Mouse (Mus musculus) liver, embryonic 15.5 days (tissue): ENCODE measurements around the gene Ell. TPM values are rescaled to one million over a fixed set of nuclear protein-coding genes. Genes with fewer than 3 reads are reported as not detected.
A peak's percentile ranks its signal among the peaks of the same experiment; 100 is the strongest.

ENCODE experiments used
- ATAC-seq: fragments of 200-750 bp; cut with Nextera tagmentation; 2 replicates; pipeline ENCODE4 v1.8.0; 2017; ENCODE audit warnings: moderate number of reproducible peaks, mild to moderate bottlenecking, moderate library complexity; ENCODE audit not compliant: insufficient read depth
- H3K27ac ChIP-seq: fragments of 300-500 bp; sonication (generic); replicated peaks from 2 replicates; pipeline ENCODE4 v1.5.1; 2015; ENCODE audit warnings: mild to moderate bottlenecking, inconsistent platforms
- H3K27me3 ChIP-seq: fragments of 300-500 bp; sonication (generic); 2 replicates; pipeline ENCODE4 v1.6.1; 2015; ENCODE audit warnings: mild to moderate bottlenecking, inconsistent platforms
- H3K36me3 ChIP-seq: fragments of 300-500 bp; sonication (generic); replicated peaks from 2 replicates; pipeline ENCODE4 v1.6.1; 2015; ENCODE audit warnings: moderate library complexity, mild to moderate bottlenecking, inconsistent platforms
- H3K4me1 ChIP-seq: fragments of 300-500 bp; sonication (generic); replicated peaks from 2 replicates; pipeline ENCODE4 v1.6.1; 2015; ENCODE audit warnings: inconsistent platforms
- H3K4me2 ChIP-seq: fragments of 300-500 bp; sonication (generic); 2 replicates; pipeline ENCODE4 v1.6.1; 2015; ENCODE audit warnings: moderate library complexity, mild to moderate bottlenecking, inconsistent platforms
- H3K4me3 ChIP-seq: fragments of 300-500 bp; sonication (generic); replicated peaks from 2 replicates; pipeline ENCODE4 v1.5.1; 2015; ENCODE audit warnings: mild to moderate bottlenecking, inconsistent platforms
- H3K9ac ChIP-seq: fragments of 300-500 bp; sonication (generic); 2 replicates; pipeline ENCODE4 v1.6.1; 2015; ENCODE audit warnings: moderate library complexity, mild to moderate bottlenecking, inconsistent platforms
- H3K9me3 ChIP-seq: fragments of 300-500 bp; sonication (generic); replicated peaks from 2 replicates; pipeline ENCODE4 v1.6.1; 2016; ENCODE audit warnings: inconsistent platforms
- WGBS: fragments of 180-500 bp; shearing (Covaris S2); methylation state at CpG from one replicate; pipeline ENCODE4 v1.1.7; 2015; ENCODE audit warnings: mixed read lengths; ENCODE audit not compliant: insufficient replicate concordance; 5-methylcytosine and 5-hydroxymethylcytosine counted together
- polyA plus RNA-seq: library from polyadenylated mRNA; unstranded; fragments of >200 nt; fragmentation: Nextera tagmentation; extraction: Ambion mirVana; gene quantifications from 2 replicates; pipeline ENCODE4 v1.2.1, GENCODE M21; 2015

The Ell gene
- polyA plus RNA-seq, 1 experiment from 2014 or later = 11.8 TPM

GRCm38 (mm10) chr8:70600473-70601270, 61.4 kb downstream of the Ell start:
- no peak for ATAC-seq
- 32% methylated on average over 10 of the region's 10 CpGs for WGBS

GRCm38 (mm10) chr8:70601271-70601649, 62.0 kb downstream of the Ell start:
- Histone ChIP-seq H3K9ac (no peak overlapping the region), H3K4me2 (peak overlapping the region; percentile 56), H3K36me3 (peaks cover 29% of the 10 kb centered on the region), H3K9me3 (no peaks in the 10 kb centered on the region), H3K27me3 (no peaks in the 10 kb centered on the region), H3K27ac (peak overlapping the region; percentile 42), H3K4me1 (peaks cover 80% of the 10 kb centered on the region), H3K4me3 (peak overlapping the region; percentile 24)
- 3% methylated on average over 26 of the region's 26 CpGs for WGBS
- ATAC-seq = peak; percentile 58

More at GRCm38 (mm10) chr8:70600473-70601270, 61.4 kb downstream of the Ell start:
- Histone ChIP-seq H3K4me3 (peak overlapping the region; percentile 24), H3K4me2 (peak overlapping the region; percentile 56), H3K9me3 (no peaks in the 10 kb centered on the region), H3K9ac (peak overlapping the region; percentile 26; the same call in 1 of the 2 replicates), H3K36me3 (peaks cover 35% of the 10 kb centered on the region), H3K4me1 (peaks cover 80% of the 10 kb centered on the region), H3K27ac (peak overlapping the region; percentile 42), H3K27me3 (no peaks in the 10 kb centered on the region)

- peaks cover 82% of the 10 kb centered on the region for H3K4me1 ChIP-seq
- H3K36me3 ChIP-seq = peaks cover 25% of the 10 kb centered on the region
- H3K27me3 ChIP-seq = no peaks in the 10 kb centered on the region
- no peak overlapping the region for H3K4me3 ChIP-seq
- WGBS = 77% methylated on average over 13 of the region's 13 CpGs
- no peak overlapping the region for H3K4me2 ChIP-seq
- no peaks in the 10 kb centered on the region for H3K9me3 ChIP-seq
- no peak for ATAC-seq
- H3K27ac ChIP-seq = no peak overlapping the region
- H3K9ac ChIP-seq = no peak overlapping the region
Measured at GRCm38 (mm10) chr8:70602139-70602811, 63.0 kb downstream of the Ell start.

DNA sequence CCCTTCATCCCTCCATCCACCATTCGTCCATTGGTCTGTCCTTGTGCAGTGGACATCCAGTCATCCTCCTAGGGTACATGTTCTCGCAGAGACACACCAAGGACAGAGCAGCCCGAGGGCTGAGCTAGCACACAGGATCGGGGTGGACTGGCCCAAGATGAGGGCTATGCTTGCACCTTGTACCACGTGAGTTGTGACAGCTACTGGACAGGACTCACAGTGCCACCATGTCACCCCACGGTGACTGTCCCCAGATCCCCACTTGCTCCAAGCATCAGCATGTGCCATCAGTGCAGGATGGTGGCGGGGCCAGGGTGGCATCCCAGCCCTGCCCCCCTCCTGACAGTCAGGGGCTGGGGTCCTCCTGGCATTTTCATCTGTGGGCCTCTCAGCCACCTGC, 65.3 kb downstream of the Ell start:
- Histone ChIP-seq H3K4me1 (peaks cover 82% of the 10 kb centered on the region), H3K9me3 (no peaks in the 10 kb centered on the region), H3K9ac (no peak overlapping the region), H3K27me3 (peaks cover 12% of the 10 kb centered on the region), H3K36me3 (peaks cover 9% of the 10 kb centered on the region), H3K4me3 (no peak overlapping the region), H3K4me2 (no peak overlapping the region), H3K27ac (no peak overlapping the region)
- 73% methylated on average over 7 of the region's 7 CpGs for WGBS
- no peak for ATAC-seq

GRCm38 (mm10) chr8:70605871-70606779, 66.9 kb downstream of the Ell start:
- Histone ChIP-seq H3K4me2 (peak overlapping the region; percentile 100; the same call in 1 of the 2 replicates), H3K27me3 (peaks cover 16% of the 10 kb centered on the region), H3K9me3 (no peaks in the 10 kb centered on the region), H3K4me1 (peaks cover 82% of the 10 kb centered on the region), H3K4me3 (no peak overlapping the region), H3K27ac (no peak overlapping the region), H3K36me3 (peaks cover 9% of the 10 kb centered on the region), H3K9ac (no peak overlapping the region)
- 63% methylated on average over 9 of the region's 9 CpGs for WGBS
- no peak for ATAC-seq

- Histone ChIP-seq H3K9ac (peak overlapping the region; percentile 74; the same call in 1 of the 2 replicates), H3K4me2 (peak overlapping the region; percentile 100), H3K9me3 (no peaks in the 10 kb centered on the region), H3K4me3 (peak overlapping the region; percentile 76), H3K27me3 (peaks cover 16% of the 10 kb centered on the region), H3K36me3 (peaks cover 9% of the 10 kb centered on the region), H3K4me1 (peaks cover 83% of the 10 kb centered on the region), H3K27ac (no peak overlapping the region; the same call in 1 of the 2 replicates)
- ATAC-seq = no peak
- 46% methylated on average over 18 of the region's 18 CpGs for WGBS
Measured at GRCm38 (mm10) chr8:70606780-70607602, 67.7 kb downstream of the Ell start.

DNA sequence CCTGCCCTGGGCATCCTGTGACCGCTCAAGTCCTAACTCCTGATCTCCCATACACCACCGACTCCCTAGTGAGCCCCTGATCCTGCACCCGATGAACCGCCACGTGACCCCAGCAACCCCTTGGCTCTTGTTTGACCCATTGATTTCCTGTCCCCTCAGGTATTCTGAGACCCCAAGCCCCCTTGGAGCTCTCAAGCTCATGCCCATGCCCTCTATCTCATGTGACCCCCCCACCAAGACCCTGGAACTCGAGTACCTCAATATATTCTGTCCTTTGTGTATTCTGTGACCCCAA, 68.3 kb downstream of the Ell start:
- ATAC-seq = no peak
- H3K4me2 ChIP-seq = peak overlapping the region; percentile 100
- H3K27ac ChIP-seq = peak overlapping the region; percentile 85
- H3K27me3 ChIP-seq = peaks cover 16% of the 10 kb centered on the region
- no peaks in the 10 kb centered on the region for H3K9me3 ChIP-seq
- peak overlapping the region; percentile 76 for H3K4me3 ChIP-seq
- peaks cover 6% of the 10 kb centered on the region; the same call in 1 of the 2 replicates for H3K36me3 ChIP-seq
- H3K9ac ChIP-seq = peak overlapping the region; percentile 74
- 10% methylated on average over 6 of the region's 6 CpGs for WGBS
- H3K4me1 ChIP-seq = peaks cover 81% of the 10 kb centered on the region

DNA sequence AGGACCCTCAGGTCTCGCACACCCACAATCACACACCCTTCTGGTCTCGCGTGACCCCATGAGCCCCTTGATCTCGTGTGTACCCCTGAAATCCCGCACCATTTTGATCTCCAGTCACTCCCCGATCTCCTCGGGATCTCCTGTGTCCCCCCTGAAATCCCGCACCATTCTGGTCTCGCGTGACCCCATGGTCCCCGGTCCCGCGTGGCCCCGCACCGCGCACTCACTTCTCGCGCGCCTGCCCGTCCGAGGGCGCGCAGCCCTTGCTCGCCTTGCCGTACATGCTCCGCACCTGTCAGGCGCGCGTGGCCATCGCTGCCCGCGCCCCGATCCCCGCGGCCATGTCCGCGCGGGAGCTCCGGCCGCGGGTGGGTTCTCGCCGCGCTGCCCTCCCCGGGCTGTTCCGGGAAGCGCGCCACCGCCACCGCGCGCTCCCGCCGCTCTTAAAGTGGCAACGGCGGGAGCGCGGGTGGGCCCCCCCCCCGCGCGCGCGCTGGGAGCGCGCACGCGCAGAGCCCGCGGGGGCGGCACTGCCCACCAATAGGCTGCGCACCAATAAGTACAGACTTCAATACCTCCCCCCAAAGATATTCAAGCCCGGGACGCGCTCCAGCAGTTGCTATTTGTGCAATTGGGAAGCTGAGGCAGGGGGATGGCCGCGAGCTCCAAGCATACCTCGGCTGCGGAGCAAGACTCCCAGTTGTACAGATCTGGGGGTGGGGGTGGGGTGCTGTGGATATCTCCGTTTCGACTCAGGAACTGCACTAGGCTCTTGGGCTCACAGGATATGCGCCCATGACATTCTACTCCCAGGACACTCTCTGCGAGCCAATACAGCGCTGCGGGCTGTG, 68.9 kb downstream of the Ell start:
- Histone ChIP-seq H3K4me2 (peak overlapping the region; percentile 100), H3K27me3 (peaks cover 16% of the 10 kb centered on the region), H3K36me3 (peaks cover under 1% of the 10 kb centered on the region; the same call in 1 of the 2 replicates), H3K9ac (peak overlapping the region; percentile 74), H3K27ac (peak overlapping the region; percentile 85), H3K9me3 (no peaks in the 10 kb centered on the region), H3K4me1 (peaks cover 81% of the 10 kb centered on the region), H3K4me3 (peak overlapping the region; percentile 76)
- WGBS = under 1% methylated on average over 84 of the region's 84 CpGs
- ATAC-seq = peak; percentile 3; the same call in 1 of the 2 replicates

- Histone ChIP-seq H3K27ac (peak within 1 kb of the TSS; percentile 85), H3K36me3 (no peaks in the 10 kb centered on the region), H3K4me1 (peaks cover 85% of the 10 kb centered on the region), H3K4me3 (peak within 1 kb of the TSS; percentile 76), H3K9me3 (no peaks in the 10 kb centered on the region), H3K4me2 (peak within 1 kb of the TSS; percentile 100), H3K27me3 (peaks cover 16% of the 10 kb centered on the region), H3K9ac (peak within 1 kb of the TSS; percentile 74)
- no peak for ATAC-seq
- WGBS = 2% methylated on average over 26 of the region's 26 CpGs
Measured at GRCm38 (mm10) chr8:70608749-70609367, 69.6 kb downstream of the Ell start, which contains the start of gene Ssbp4. Gene Ssbp4, minus strand, starts transcription at chr8:70608872.
